Mouse (Mus musculus): ENCODE measurements around the gene Nutm2. TPM values are rescaled to one million over a fixed set of nuclear protein-coding genes. Genes with fewer than 3 reads are reported as not detected.
A peak's percentile ranks its signal among the peaks of the same experiment; 100 is the strongest.
"Not testable (repeated sequence)": the region's sequence is repeated elsewhere in the genome, so short reads cannot be mapped to it uniquely, and the experiment has no call there.

Gene Nutm2
- not detected in 2 replicates for polyA plus RNA-seq (2015; fragmentation: Nextera tagmentation; extraction: Ambion mirVana)

DNA sequence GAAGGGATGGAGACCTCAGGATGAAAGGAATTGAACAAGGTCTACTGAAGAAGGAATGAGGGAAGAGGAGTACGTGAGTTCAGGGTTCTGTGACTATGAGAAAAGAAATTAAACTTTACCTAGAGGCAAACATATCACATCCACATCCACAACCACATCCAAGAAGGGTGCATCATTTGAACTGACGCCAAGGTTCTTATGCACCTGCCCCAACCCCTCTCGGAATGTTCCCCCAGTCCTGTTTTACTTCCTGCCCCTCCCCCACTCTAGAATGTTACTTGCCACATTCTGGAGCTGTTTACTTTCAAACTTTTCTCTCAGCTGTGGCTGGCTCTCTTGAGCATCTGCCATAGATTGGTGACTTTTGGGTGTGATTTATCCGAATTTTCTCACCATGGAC is at the start of gene Nutm2:
Nutm2 (plus strand) TSS at position 301 of the 400 bp plus-strand sequence.
- H3K27me3 ChIP-seq, result no peaks in the 10 kb centered on the region
- no peak within 1 kb of the TSS for H3K9ac ChIP-seq
- H3K36me3 ChIP-seq (ENCODE audit: poor library complexity, severe bottlenecking), result no peaks in the 10 kb centered on the region
- no peak for ATAC-seq
- no peaks in the 10 kb centered on the region for H3K4me1 ChIP-seq
- 85% methylated on average over 4 of the region's 4 CpGs for WGBS
- H3K4me3 ChIP-seq, result no peak within 1 kb of the TSS
- H3K4me2 ChIP-seq, result no peak within 1 kb of the TSS
- H3K27ac ChIP-seq, result no peak within 1 kb of the TSS
- no peaks in the 10 kb centered on the region for H3K9me3 ChIP-seq (replicated peaks)

DNA sequence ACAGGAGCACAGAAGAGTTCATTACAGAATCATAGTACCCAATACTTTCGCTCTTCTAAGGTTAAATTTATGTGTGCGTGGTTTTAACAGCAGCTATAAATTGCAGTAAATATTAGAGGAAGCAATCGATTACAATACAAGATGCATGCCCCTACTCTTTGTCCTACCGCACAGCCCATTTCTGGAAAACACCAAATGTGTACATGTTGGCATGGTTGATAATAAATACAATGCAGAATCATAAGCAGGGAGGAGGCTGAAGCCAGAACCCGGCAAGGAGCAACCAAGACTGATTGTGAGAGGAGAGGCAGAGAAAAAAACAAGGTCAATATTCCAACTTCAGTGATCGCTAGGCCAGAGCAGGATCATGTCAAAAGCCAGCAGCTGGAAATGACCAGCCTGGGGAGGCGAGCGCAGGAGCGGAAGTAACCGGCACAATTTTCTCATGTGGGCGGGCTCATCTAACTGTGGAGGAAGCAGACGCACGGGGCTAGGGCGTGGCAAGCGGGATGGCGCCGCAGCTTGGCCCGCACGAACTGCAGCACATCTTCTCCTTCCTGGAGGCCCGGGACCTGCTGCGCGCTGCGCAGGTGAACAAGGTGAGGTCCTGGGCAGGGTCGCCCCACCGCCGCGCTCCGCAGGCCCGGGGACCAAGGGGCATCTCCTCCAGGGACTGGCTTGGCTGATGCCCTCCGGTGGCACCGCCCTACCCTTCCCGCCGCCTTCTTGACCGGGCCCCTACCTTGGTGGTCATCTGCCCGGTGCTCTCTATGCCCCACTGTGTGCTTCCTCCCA is 49.5 kb upstream of the Nutm2 start, which contains the start of gene Fbxw17:
Fbxw17 (plus strand) TSS at position 476 of the 795 bp plus-strand sequence.
- H3K4me2 ChIP-seq, result peak within 1 kb of the TSS; percentile 74
- H3K9me3 ChIP-seq (replicated peaks), result no peaks in the 10 kb centered on the region
- peaks cover 11% of the 10 kb centered on the region for H3K4me1 ChIP-seq
- peak within 1 kb of the TSS; percentile 77 for H3K4me3 ChIP-seq
- no peak within 1 kb of the TSS for H3K27ac ChIP-seq
- peaks cover 13% of the 10 kb centered on the region for H3K36me3 ChIP-seq (ENCODE audit: poor library complexity, severe bottlenecking)
- peak within 1 kb of the TSS; percentile 88 for H3K9ac ChIP-seq
- no peaks in the 10 kb centered on the region for H3K27me3 ChIP-seq
- WGBS, result 11% methylated on average over 35 of the region's 35 CpGs
- peak; percentile 99 for ATAC-seq

DNA sequence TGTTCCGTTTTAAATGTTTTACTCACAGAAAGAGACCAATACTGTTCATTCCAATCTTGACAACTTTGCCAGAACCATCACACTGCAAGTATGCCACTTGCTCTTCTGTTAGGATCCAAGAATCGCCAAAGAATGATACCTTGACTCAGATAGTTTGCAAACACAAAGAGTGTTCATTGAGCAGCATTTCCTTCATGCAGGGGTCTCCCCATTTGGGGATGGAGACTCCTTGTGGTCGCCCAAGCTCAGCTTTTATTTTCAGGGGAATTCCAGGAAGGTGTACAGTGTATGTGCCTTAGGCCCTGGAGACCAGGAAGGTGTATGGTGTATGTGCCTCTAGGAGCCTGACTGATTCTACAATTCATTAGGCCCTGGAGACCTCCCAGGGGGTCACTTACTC is 48.7 kb upstream of the Nutm2 start:
- Histone ChIP-seq H3K4me3 (peak overlapping the region; percentile 77), H3K27me3 (no peaks in the 10 kb centered on the region), H3K9ac (peak overlapping the region; percentile 88), H3K9me3 (replicated peaks) (no peaks in the 10 kb centered on the region), H3K4me2 (peak overlapping the region; percentile 74), H3K4me1 (peaks cover 11% of the 10 kb centered on the region), H3K36me3 (ENCODE audit: poor library complexity, severe bottlenecking) (peaks cover 21% of the 10 kb centered on the region), H3K27ac (no peak overlapping the region)
- WGBS, result 45% methylated on average over 3 of the region's 3 CpGs
- peak; percentile 26; the same call in 1 of the 2 replicates for ATAC-seq

DNA sequence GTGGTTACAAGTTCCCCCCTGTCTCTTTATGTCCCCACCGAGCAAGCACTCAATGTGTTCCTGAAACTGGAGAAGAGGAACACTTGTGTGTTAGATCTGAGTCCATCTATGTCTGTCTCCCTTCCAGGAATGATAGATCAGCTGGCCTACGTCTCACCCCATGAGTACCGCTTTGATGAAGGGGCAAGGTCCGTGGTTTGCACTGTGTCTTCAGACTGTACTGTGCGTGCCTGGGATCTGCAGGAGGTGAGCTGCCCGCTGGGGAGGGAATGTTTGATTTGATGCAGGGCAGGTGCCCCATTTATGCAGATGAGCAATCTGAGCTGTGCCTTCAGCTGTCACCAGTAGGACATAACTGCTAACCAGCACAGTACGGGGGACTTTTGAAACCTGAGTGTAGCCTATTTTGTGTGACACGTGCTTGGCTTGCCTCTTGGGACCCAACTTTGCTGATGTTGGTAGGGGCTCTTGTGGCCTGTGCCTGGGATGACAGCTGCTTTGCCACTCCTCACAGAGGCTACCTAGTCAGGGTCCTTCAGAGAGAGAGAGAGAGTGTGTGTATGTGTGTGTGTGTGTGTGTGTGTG is 43.4 kb upstream of the Nutm2 start:
- Histone ChIP-seq H3K27ac (no peak overlapping the region), H3K4me1 (peaks cover 1% of the 10 kb centered on the region), H3K9ac (no peak overlapping the region), H3K27me3 (no peaks in the 10 kb centered on the region), H3K4me2 (no peak overlapping the region), H3K36me3 (ENCODE audit: poor library complexity, severe bottlenecking) (peaks cover 74% of the 10 kb centered on the region), H3K9me3 (replicated peaks) (no peaks in the 10 kb centered on the region), H3K4me3 (no peak overlapping the region)
- no peak for ATAC-seq
- 93% methylated on average over 8 of the region's 8 CpGs for WGBS

DNA sequence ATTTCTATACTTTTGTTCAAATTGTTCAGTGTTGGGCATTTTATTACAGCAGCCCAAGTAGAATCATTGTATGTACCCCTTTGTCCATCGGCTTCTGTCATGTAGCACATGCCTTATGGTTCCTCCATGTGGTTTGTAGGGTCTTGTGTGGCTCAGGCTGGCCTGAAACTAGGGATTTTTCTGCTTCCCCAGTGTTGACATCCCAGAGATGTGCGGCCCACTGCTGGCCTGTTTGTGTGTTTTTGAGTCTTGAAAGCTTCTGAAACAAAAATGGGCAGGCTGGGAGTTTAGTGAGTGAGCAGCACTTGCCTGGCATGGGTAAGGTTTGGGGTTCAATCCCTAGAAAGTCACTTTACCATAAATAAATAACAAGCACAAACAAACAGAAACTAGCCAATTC is 42.6 kb upstream of the Nutm2 start:
- Histone ChIP-seq H3K9me3 (replicated peaks) (no peaks in the 10 kb centered on the region), H3K4me3 (no peak overlapping the region), H3K4me1 (no peaks in the 10 kb centered on the region), H3K36me3 (ENCODE audit: poor library complexity, severe bottlenecking) (peaks cover 82% of the 10 kb centered on the region), H3K27ac (no peak overlapping the region), H3K27me3 (no peaks in the 10 kb centered on the region), H3K9ac (no peak overlapping the region), H3K4me2 (no peak overlapping the region)
- ATAC-seq, result no peak
- WGBS, result 87% methylated on average over 2 of the region's 2 CpGs

DNA sequence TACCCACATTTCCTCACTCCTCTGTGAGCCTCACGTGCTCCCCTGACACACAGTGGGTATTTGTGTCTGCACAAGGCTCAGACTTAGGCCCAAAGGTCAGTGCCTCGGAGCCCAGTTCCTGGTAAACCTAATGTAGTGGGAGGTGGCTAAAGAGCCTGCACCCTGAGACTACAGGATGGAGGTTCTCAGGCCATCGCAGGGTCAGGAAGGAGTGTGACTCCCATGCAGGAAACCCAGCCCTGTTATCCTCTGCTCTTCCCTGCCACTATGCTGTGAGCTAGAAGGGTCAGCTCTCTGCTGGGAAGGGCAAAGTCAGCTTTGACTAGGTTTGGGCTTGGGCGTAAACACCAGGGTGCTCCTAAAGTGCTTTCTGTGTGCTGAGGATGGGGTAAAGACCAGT is 40.4 kb upstream of the Nutm2 start:
- ATAC-seq, result no peak
- H3K9ac ChIP-seq, result no peak overlapping the region
- H3K9me3 ChIP-seq (replicated peaks), result no peaks in the 10 kb centered on the region
- WGBS, result 95% methylated on average over 4 of the region's 4 CpGs
- no peak overlapping the region for H3K4me3 ChIP-seq
- peaks cover 92% of the 10 kb centered on the region for H3K36me3 ChIP-seq (ENCODE audit: poor library complexity, severe bottlenecking)
- H3K27me3 ChIP-seq, result no peaks in the 10 kb centered on the region
- H3K27ac ChIP-seq, result no peak overlapping the region
- no peak overlapping the region for H3K4me2 ChIP-seq
- H3K4me1 ChIP-seq, result no peaks in the 10 kb centered on the region

DNA sequence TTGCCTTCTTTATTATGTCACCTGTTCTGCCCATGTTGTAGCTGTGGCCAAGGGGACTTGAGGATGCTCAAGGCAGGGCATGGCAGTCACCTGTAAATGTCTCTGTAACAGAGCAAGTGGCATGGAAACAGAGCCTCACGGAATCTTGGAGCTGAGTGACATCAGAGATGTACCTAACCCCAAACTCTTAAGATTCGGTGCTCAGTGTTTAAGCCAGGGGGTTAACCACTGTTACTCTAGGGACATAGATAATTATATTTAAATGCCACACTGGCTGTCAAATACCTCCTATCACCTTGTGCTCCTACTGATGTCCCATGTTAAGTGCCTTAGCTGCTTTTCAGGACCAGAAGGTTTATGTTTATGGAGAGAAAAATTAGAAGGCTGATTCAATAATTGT is 23.3 kb upstream of the Nutm2 start, which contains the start of gene Gm47429:
Gm47429 (minus strand) TSS at position 101 of the 400 bp plus-strand sequence.
- 82% methylated on average over 2 of the region's 2 CpGs for WGBS
- no peak within 1 kb of the TSS for H3K4me3 ChIP-seq

DNA sequence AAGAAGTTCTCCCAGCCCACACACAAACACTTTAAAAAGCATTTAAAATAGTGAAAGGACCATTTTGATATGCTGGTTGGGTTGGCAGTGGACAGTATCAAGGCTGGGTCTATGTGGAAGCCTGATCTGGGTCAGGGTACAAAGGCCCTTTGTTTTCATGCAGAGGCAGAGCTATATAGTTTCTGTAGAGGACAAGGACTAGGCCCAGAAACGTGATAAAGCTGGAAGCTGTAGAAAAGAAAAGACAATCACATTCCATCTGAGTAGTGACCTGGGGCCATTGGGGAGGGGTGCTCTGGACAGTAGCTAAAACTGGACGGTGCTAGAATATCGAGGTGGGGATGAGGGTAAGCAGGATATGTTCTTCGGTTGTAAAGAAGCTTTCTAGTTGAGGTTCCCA is 21.8 kb upstream of the Nutm2 start:
- no peak for ATAC-seq
- Histone ChIP-seq H3K27me3 (no peaks in the 10 kb centered on the region), H3K4me2 (no peak overlapping the region), H3K4me3 (no peak overlapping the region), H3K9ac (no peak overlapping the region), H3K36me3 (ENCODE audit: poor library complexity, severe bottlenecking) (no peaks in the 10 kb centered on the region), H3K27ac (no peak overlapping the region), H3K9me3 (replicated peaks) (no peaks in the 10 kb centered on the region), H3K4me1 (no peaks in the 10 kb centered on the region)
- WGBS, result 66% methylated on average over 4 of the region's 4 CpGs

More for the DNA sequence above, 23.3 kb upstream of the Nutm2 start, which contains the start of gene Gm47429:
- Histone ChIP-seq H3K27me3 (no peaks in the 10 kb centered on the region), H3K27ac (no peak within 1 kb of the TSS), H3K36me3 (ENCODE audit: poor library complexity, severe bottlenecking) (no peaks in the 10 kb centered on the region), H3K9me3 (replicated peaks) (no peaks in the 10 kb centered on the region), H3K4me1 (no peaks in the 10 kb centered on the region), H3K4me2 (no peak within 1 kb of the TSS), H3K9ac (no peak within 1 kb of the TSS)
- no peak for ATAC-seq

DNA sequence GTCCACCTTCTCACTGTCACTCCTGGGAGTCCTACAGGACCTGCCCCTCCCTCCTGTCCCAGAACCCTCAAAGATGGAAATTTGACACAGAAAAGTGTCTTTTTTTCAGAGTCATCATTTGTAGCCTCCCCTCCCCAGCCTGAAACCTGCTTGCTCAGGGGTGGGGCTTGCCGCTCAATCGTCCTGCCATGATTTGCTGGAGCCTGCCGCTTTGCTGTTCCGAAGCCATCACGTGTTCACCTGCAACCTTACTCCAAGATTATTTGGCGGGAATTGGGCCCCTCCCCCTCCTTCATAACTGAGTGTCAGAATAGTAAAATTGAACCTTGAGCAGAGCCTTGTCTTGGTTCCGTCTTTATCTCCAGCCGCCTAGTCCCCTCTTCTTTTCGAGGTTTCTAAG is 14.8 kb upstream of the Nutm2 start:
- H3K27me3 ChIP-seq; H3K4me1 ChIP-seq; ATAC-seq; H3K27ac ChIP-seq; H3K4me2 ChIP-seq; H3K36me3 ChIP-seq (ENCODE audit: poor library complexity, severe bottlenecking); H3K9me3 ChIP-seq (replicated peaks); H3K4me3 ChIP-seq; H3K9ac ChIP-seq: not testable (repeated sequence)
- WGBS, result 71% methylated on average over 9 of the region's 9 CpGs

DNA sequence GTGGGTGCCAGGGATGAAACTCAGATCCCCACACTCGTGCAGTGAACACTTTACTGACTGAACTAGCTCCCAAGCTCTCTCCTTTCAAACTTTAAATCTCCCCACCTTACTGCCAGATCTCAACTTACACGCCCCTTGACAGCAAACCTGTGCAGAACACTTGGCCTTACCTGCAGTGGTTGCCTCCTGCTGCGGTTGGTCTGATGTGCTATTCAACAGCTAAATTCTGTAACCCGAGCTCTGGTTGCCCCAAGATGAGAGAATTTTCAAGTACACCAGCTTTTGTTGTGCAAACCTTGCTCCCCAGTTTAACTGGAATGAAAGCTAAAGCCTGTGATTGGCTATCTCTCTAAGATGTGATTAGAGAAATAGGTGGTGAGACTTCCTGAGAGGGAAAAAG is 13.7 kb upstream of the Nutm2 start:
- Histone ChIP-seq H3K4me2 (no peak overlapping the region), H3K27ac (no peak overlapping the region), H3K4me1 (no peaks in the 10 kb centered on the region), H3K36me3 (ENCODE audit: poor library complexity, severe bottlenecking) (no peaks in the 10 kb centered on the region), H3K27me3 (no peaks in the 10 kb centered on the region), H3K4me3 (no peak overlapping the region), H3K9me3 (replicated peaks) (no peaks in the 10 kb centered on the region), H3K9ac (no peak overlapping the region)
- 33% methylated on average over 4 of the region's 4 CpGs for WGBS
- ATAC-seq, result no peak

DNA sequence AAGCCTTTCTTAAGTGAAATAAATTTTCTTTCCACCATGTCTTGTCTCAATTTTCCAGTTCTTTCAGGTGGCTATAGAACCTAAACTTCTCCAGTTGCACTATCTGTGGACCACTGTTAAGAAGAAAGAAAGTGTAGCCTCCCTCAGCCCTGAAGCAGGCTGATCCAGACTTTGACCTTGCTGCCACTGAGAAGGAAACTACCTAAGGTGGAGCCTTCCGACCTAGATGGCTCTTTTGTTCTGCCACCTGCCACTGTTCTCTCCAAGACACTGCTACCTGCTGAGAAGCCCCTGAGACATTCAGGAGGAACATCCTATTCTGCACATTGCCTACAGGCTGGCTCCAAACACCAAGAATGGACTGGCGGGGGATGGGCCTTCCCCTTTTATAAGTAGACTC is 6.7 kb upstream of the Nutm2 start:
- not testable (repeated sequence) for H3K4me2 ChIP-seq; ATAC-seq; H3K4me3 ChIP-seq; H3K36me3 ChIP-seq (ENCODE audit: poor library complexity, severe bottlenecking); H3K27ac ChIP-seq; H3K4me1 ChIP-seq; H3K9me3 ChIP-seq (replicated peaks); H3K9ac ChIP-seq; H3K27me3 ChIP-seq
- WGBS, result 74% methylated on average over 2 of the region's 2 CpGs

DNA sequence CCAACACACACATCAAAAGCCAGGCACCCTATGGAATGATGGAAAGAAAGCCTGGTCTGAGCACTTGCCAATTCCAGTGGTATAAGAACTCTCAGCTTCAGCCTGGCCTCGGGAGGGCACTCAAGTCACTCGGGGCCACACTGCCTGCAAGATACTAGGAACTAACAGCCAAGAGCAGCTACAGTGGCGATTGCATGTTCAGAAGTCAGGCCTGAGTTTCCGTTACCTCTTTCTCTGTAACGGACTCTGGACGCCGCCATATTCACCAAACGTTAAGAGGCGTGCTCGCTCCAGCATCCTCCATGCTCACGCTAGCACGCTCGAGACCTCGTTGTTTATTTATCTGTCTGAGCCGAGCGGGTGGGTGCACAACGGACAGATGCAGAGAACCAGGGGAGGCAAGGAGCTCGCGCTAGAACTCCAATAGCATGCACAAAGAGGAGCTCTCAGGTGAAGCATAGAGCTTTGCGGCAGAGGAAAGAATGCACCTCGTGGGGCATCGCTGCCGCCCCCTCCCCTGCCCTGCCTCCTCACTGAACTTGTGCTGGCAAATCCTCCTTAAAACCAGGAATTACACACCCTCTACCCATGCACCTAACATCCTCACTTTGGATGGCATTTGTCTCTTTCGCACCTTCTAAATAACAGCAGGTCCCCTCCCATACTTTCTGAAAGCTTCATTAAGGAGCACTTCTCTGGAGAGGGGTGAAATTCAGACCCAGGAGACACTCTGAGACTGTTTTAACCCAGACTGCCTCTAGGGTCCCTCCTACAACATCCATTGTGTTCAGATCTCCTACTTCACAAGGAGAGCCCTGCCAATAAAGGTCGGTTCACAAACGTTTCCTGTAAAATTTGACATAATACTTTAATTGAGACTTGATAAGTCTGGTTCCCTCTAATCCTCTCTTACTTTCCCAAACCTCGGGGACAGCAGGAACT is 2.2 kb upstream of the Nutm2 start:
- Histone ChIP-seq H3K36me3 (ENCODE audit: poor library complexity, severe bottlenecking) (no peaks in the 10 kb centered on the region), H3K27me3 (no peaks in the 10 kb centered on the region), H3K27ac (no peak overlapping the region), H3K4me1 (no peaks in the 10 kb centered on the region), H3K9me3 (replicated peaks) (no peaks in the 10 kb centered on the region), H3K9ac (no peak overlapping the region), H3K4me2 (peak overlapping the region; percentile 38), H3K4me3 (peak overlapping the region; percentile 7)
- WGBS, result 44% methylated on average over 27 of the region's 27 CpGs
- 0 out of 2 replicates have a peak, but pooled peaks have one; percentile 30 for ATAC-seq
